Mouse (Mus musculus) midbrain, embryonic 11.5 days (tissue): ENCODE results near the gene Zfp369. TPM values are rescaled to one million over a fixed set of nuclear protein-coding genes. Genes with fewer than 3 reads are reported as not detected.
"Not testable (repeated sequence)": the region's sequence is repeated elsewhere in the genome, so short reads cannot be mapped to it uniquely, and the experiment has no call there.

ENCODE experiments used
- ATAC-seq: fragments of 200-750 bp; cut with Nextera tagmentation; 2 replicates; pipeline ENCODE4 v1.8.0; 2017; ENCODE audit warnings: moderate TSS enrichment, moderate library complexity; ENCODE audit not compliant: low FRiP score
- DNase-seq: peaks from one replicate; pipeline ENCODE4 v3.0.0; 2015; ENCODE audit warnings: low spot score; ENCODE audit errors: missing footprints
- H3K27ac ChIP-seq: fragments of 300-500 bp; sonication (generic); 2 replicates; pipeline ENCODE4 v1.5.1; 2014; ENCODE audit warnings: low read depth, low read length
- H3K27me3 ChIP-seq: fragments of 300-500 bp; sonication (generic); 2 replicates; pipeline ENCODE4 v1.6.1; 2014; ENCODE audit warnings: mild to moderate bottlenecking, low read length, moderate library complexity, mixed read lengths; ENCODE audit not compliant: control insufficient read depth, insufficient read depth
- H3K36me3 ChIP-seq: fragments of 300-500 bp; sonication (generic); 2 replicates; pipeline ENCODE4 v1.6.1; 2014; ENCODE audit warnings: mild to moderate bottlenecking, low read length, moderate library complexity, mixed read lengths; ENCODE audit not compliant: control insufficient read depth, insufficient read depth
- H3K4me1 ChIP-seq: fragments of 300-500 bp; sonication (generic); 2 replicates; pipeline ENCODE4 v1.6.1; 2014; ENCODE audit warnings: low read length; ENCODE audit not compliant: control insufficient read depth, insufficient read depth
- H3K4me2 ChIP-seq: fragments of 300-500 bp; sonication (generic); 2 replicates; pipeline ENCODE4 v1.6.1; 2014; ENCODE audit warnings: mild to moderate bottlenecking, moderate library complexity
- H3K4me3 ChIP-seq: fragments of 300-500 bp; sonication (generic); 2 replicates; pipeline ENCODE4 v1.5.1; 2014; ENCODE audit warnings: low read depth, low read length
- H3K9ac ChIP-seq: fragments of 300-500 bp; sonication (generic); 2 replicates; pipeline ENCODE4 v1.6.1; 2014; ENCODE audit warnings: low read length
- H3K9me3 ChIP-seq: fragments of 300-500 bp; sonication (generic); 2 replicates; pipeline ENCODE4 v1.6.1; 2016; ENCODE audit warnings: low read length; ENCODE audit not compliant: control insufficient read depth
- WGBS: fragments of 180-500 bp; shearing (Covaris S2); extraction: QIAGEN DNeasy Blood & Tissue Kit; methylation state at CpG from one replicate; pipeline ENCODE4 v1.1.7; 2014; 5-methylcytosine and 5-hydroxymethylcytosine counted together
- polyA plus RNA-seq: library from polyadenylated mRNA; unstranded; fragments of >200 nt; fragmentation: Nextera tagmentation; extraction: Ambion mirVana; gene quantifications from 2 replicates; pipeline ENCODE4 v1.2.1, GENCODE M21; 2014

Zfp369 gene
- polyA plus RNA-seq, 1 experiment from 2014 or later: 19.7 TPM

DNA sequence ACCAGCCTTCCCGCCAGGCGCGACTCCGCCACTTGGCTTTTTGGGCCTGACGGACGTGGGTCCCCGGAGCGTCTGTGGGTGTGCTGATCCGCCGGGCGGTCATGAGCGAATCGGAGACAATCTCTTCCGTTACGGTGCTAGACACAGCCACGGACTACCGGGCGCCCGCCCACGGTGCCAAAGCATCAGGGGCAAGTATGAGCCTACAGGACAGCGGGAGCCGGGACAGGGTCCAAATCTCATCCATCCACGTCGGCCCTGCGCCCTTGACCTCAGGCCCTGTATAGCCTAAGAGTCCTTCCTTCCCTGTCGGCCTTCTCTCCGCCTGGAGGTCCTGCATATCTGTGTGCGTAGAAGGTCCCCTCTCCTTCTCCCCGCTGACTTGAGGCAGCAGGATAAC, 19.4 kb upstream of the Zfp369 start, which contains the start of gene Gm10775:
Gene Gm10775 (plus strand): TSS at position 301 of the 400 bp plus-strand sequence.
- DNase-seq (no peak), ATAC-seq (peak; percentile 16)
- WGBS: 42% methylated on average over 29 of the region's 29 CpGs
- H3K36me3 ChIP-seq: peaks cover 5% of the 10 kb centered on the region
- no peaks in the 10 kb centered on the region for H3K4me1 ChIP-seq
- peak within 1 kb of the TSS; percentile 33; the same call in 1 of the 2 replicates for H3K4me2 ChIP-seq
- H3K27ac ChIP-seq: no peak within 1 kb of the TSS
- H3K9ac ChIP-seq: no peak within 1 kb of the TSS
- H3K27me3 ChIP-seq: no peaks in the 10 kb centered on the region
- peaks cover 59% of the 10 kb centered on the region for H3K9me3 ChIP-seq
- no peak within 1 kb of the TSS for H3K4me3 ChIP-seq

DNA sequence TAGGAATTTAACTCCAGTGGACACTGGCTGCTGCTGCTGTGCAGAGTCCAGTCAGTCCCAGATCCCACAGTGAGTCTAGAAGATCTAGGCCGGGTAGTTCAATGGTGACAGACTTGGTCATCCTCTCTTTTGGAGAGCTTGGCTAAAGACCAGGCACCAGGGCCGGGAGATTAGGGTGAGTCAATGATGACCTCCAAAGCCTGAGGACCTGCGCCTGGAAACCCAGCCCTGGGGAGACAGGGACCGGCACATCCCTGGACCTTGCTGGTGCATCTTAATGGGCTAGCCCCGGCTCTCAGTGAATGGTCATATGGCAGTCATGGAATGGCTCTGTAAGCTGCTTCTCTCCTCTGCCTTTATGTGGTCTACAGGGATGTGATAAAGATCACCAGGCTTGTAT, 16.5 kb upstream of the Zfp369 start:
- 98% methylated on average over 5 of the region's 5 CpGs for WGBS
- Histone ChIP-seq H3K36me3 (peaks cover 7% of the 10 kb centered on the region), H3K9me3 (peaks cover 64% of the 10 kb centered on the region)

DNA sequence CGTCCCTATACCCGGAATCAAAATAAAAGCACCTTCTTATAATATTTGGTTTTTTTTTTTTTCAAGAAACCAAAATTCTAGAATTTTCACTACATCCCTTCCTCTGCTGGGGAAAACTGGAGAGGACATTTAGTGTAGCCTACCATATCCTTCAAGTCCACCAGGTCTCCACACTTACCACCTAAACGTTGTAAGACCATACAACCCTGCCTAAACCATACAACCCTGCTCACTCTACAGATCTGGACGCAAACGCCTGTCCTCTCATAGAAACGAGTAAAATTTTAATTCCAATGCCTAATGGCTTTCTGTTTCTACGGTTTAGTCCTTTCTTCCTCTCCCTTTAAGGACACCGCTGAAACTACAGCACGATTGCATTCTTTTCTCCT, 626 bp upstream of the Zfp369 start:
- no peak for DNase-seq
- H3K27ac ChIP-seq: peak overlapping the region; percentile 54; the same call in 1 of the 2 replicates
- peak; percentile 61 for ATAC-seq
- H3K4me3 ChIP-seq: peak overlapping the region; percentile 65
- no peaks in the 10 kb centered on the region for H3K27me3 ChIP-seq
- H3K36me3 ChIP-seq: no peaks in the 10 kb centered on the region; the same call in 1 of the 2 replicates
- H3K4me1 ChIP-seq: no peaks in the 10 kb centered on the region
- peak overlapping the region; percentile 52 for H3K4me2 ChIP-seq
- peak overlapping the region; percentile 80 for H3K9ac ChIP-seq
- WGBS: 14% methylated on average over 9 of the region's 9 CpGs
- H3K9me3 ChIP-seq: peaks cover 25% of the 10 kb centered on the region

More for the DNA sequence above, 16.5 kb upstream of the Zfp369 start:
- Histone ChIP-seq H3K4me2 (no peak overlapping the region), H3K9ac (no peak overlapping the region), H3K4me1 (no peaks in the 10 kb centered on the region), H3K4me3 (no peak overlapping the region), H3K27ac (no peak overlapping the region), H3K27me3 (no peaks in the 10 kb centered on the region)
- ATAC-seq: no peak
- no peak for DNase-seq

DNA sequence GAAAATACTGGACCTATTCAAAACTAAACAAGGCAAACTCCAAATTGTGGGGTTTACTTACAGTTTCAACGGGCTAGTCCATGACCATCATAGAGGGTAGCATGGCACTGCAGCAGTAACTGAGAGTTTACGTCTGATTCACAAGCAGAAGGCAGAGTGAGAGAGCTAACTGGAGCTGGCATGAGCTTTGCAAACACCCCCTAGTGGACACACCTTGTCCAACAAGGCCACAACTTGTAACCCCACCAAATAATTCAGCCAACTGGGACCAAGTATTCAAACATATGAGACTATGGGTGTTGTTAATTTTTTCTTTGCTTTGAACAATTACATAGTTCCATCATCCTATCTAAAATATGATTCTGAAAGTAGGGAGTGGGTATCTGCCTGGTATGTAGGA, 8.2 kb downstream of the Zfp369 start:
- no peak overlapping the region for H3K4me2 ChIP-seq
- no peak overlapping the region for H3K9ac ChIP-seq
- H3K27me3 ChIP-seq: no peaks in the 10 kb centered on the region
- 98% methylated on average over 2 of the region's 2 CpGs for WGBS
- H3K4me3 ChIP-seq: no peak overlapping the region
- no peaks in the 10 kb centered on the region for H3K4me1 ChIP-seq
- no peak for ATAC-seq
- H3K9me3 ChIP-seq: peaks cover 50% of the 10 kb centered on the region
- DNase-seq: no peak
- H3K27ac ChIP-seq: no peak overlapping the region
- peaks cover 42% of the 10 kb centered on the region for H3K36me3 ChIP-seq

DNA sequence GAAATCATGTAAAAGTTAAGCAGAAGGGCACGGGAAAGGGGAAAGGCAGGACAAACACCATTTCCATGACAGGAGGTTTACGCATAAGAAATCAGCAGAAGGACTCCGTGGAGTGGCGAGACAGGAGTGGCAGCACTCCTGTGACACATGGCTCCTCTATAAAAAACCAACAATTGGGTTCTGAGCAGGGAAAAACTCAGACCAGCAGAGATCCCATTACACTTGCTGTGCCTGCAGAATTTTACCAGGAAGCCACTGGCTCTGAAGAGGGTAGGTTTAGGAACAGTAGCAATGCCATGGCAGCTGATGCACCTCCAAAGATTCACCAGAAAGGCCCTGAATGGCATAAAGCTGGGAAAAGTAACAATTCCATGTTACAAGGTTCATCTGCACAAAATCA, 17.7 kb downstream of the Zfp369 start:
- H3K9me3 ChIP-seq: peaks cover 58% of the 10 kb centered on the region
- ATAC-seq: no peak
- H3K27me3 ChIP-seq: no peaks in the 10 kb centered on the region
- H3K36me3 ChIP-seq: peaks cover 59% of the 10 kb centered on the region
- H3K4me2 ChIP-seq: no peak overlapping the region
- H3K27ac ChIP-seq: no peak overlapping the region
- no peaks in the 10 kb centered on the region for H3K4me1 ChIP-seq
- no peak overlapping the region for H3K9ac ChIP-seq
- DNase-seq: peak; percentile 51
- 97% methylated on average over 4 of the region's 4 CpGs for WGBS
- H3K4me3 ChIP-seq: no peak overlapping the region

DNA sequence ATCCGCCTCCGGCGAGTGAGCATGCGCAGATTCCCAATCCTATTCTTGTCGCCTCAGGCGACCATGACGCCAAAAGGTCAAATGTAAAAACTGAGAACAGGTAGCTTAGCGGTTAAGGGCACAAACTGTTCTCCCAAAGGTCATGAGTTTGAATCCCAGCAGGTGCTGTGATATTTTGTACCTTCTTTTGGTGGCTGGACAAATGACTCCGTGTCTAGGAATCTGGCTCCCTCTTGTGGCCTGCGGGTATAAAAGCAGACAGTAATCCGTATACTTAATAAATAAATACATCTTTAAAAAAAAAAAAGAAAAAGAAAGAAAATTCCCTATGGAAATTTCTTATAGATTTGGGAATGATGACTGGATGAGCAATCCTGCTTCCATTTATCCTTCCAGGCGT, 32.2 kb downstream of the Zfp369 start:
- H3K36me3 ChIP-seq, H3K4me3 ChIP-seq, DNase-seq, H3K4me1 ChIP-seq, H3K27ac ChIP-seq, H3K27me3 ChIP-seq, H3K9ac ChIP-seq, ATAC-seq, H3K4me2 ChIP-seq: not testable (repeated sequence)
- peaks cover 21% of the 10 kb centered on the region for H3K9me3 ChIP-seq
- 40% methylated on average over 12 of the region's 12 CpGs for WGBS

DNA sequence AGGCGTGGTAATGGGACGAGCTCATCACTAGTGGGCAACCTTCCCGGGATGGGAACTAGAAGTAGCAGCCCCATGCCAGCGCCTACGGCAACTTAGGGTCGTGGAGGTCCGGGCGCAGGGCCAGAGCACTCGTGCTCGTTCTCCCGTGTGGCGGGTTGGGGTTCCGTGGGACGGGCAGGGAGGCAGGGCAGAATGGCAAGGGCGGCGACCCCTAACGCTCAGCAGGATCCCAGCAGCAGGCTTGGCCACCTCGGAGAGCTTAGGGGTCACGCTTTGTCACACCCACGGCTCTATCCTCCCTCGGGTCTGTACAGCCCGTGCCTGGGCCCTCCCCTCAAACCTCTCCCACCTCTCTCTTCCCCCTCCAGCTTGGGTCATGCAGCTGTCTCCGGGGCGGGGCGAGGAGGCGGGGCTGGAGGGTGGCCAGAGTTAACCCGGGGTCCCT, 32.7 kb downstream of the Zfp369 start:
- Histone ChIP-seq H3K9me3 (peaks cover 17% of the 10 kb centered on the region), H3K27ac (no peak overlapping the region), H3K4me2 (peak overlapping the region; percentile 24; the same call in 1 of the 2 replicates), H3K9ac (no peak overlapping the region), H3K36me3 (no peaks in the 10 kb centered on the region), H3K4me3 (no peak overlapping the region), H3K4me1 (no peaks in the 10 kb centered on the region), H3K27me3 (no peaks in the 10 kb centered on the region)
- DNase-seq (no peak), ATAC-seq (peak; percentile 67)
- WGBS: 36% methylated on average over 26 of the region's 27 CpGs

DNA sequence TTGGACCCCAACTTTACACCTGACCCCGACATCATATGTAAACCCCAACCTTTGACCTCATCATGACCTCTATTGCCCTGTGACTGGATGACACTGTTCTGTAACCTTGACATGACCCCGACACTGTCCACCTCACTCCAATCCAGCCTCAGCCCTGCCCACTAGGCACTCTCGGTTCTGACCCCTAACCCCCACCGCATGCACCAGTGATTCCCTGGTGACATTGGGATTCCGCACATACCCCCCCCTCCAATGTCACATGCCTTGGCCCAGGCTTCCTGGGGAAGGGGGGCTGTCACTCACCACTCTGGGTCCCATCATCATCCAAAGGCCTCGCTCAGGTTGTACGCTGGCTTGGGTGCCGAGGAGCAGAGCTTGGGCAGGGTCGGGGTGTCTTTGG, 33.2 kb downstream of the Zfp369 start:
- DNase-seq: no peak
- 92% methylated on average over 9 of the region's 9 CpGs for WGBS
- Histone ChIP-seq H3K4me3 (no peak overlapping the region), H3K27me3 (no peaks in the 10 kb centered on the region), H3K4me2 (no peak overlapping the region), H3K36me3 (no peaks in the 10 kb centered on the region), H3K9ac (no peak overlapping the region), H3K4me1 (no peaks in the 10 kb centered on the region), H3K27ac (no peak overlapping the region), H3K9me3 (peaks cover 14% of the 10 kb centered on the region)
- ATAC-seq: no peak

DNA sequence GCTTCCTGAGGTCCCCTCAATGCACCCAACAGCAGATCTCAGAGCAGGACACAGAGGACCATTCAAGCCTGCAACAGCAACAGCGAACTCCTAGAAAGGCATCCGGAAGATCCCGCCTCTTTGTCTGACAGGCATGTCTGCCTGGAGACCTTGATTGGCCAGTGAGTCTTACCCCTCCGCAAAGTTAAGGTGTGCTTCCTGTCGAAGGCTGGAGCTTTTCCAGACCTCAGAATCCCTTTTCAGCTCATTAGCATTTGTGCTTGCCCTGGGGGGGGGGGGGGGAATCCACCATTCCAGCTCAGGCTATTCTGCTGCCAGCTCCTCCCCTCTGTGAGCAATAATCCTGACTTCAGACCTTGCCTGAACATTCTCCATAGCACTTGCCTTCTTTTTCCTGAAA, 69.9 kb downstream of the Zfp369 start:
- not testable (repeated sequence) for H3K36me3 ChIP-seq, H3K9ac ChIP-seq, H3K4me2 ChIP-seq, H3K27ac ChIP-seq, H3K27me3 ChIP-seq, DNase-seq, H3K4me1 ChIP-seq, H3K9me3 ChIP-seq, H3K4me3 ChIP-seq, ATAC-seq
- 55% methylated on average over 5 of the region's 5 CpGs for WGBS
